Mouse (Mus musculus) heart, embryonic 11.5 days (tissue): ENCODE results near the gene Gm10273. TPM values are rescaled to one million over a fixed set of nuclear protein-coding genes. Genes with fewer than 3 reads are reported as not detected.

Source experiments
- polyA plus RNA-seq: library from polyadenylated mRNA; unstranded; fragments of >200 nt; fragmentation: Nextera tagmentation; extraction: Ambion mirVana; gene quantifications from 2 replicates; pipeline ENCODE4 v1.2.1, GENCODE M21; 2014

Gm10273 gene
- polyA plus RNA-seq, 1 experiment from 2014 or later, result 12.2 TPM

Other genes with a start within 250 kb of the Gm10273 start
- 40.3 and 46.3 TPM in 2 replicates for gene Sept10, start 173.8 kb upstream of the Gm10273 start, polyA plus RNA-seq
- 2.0 and 3.1 TPM in 2 replicates for gene Sowahc, start 173.7 kb upstream of the Gm10273 start, polyA plus RNA-seq
- gene P4ha1, start 72.3 kb upstream of the Gm10273 start, polyA plus RNA-seq, result 54.8 and 66.1 TPM in 2 replicates
- gene Pla2g12b, start 8.0 kb downstream of the Gm10273 start, polyA plus RNA-seq, result 1.5 and 1.8 TPM in 2 replicates
- 5.1 and 5.5 TPM in 2 replicates for gene Oit3, start 46.1 kb downstream of the Gm10273 start, polyA plus RNA-seq
- not detected in 2 replicates for gene Gm10322, start 220.4 kb downstream of the Gm10273 start, polyA plus RNA-seq
- gene Mcu, start 221.1 kb downstream of the Gm10273 start, polyA plus RNA-seq, result 27.4 and 28.5 TPM in 2 replicates